Mouse (Mus musculus): Measurements from ENCODE around the gene Zfp992. TPM values are rescaled to one million over a fixed set of nuclear protein-coding genes. Genes with fewer than 3 reads are reported as not detected.
"Not testable (repeated sequence)": the region's sequence is repeated elsewhere in the genome, so short reads cannot be mapped to it uniquely, and the experiment has no call there.

The Zfp992 gene
- total RNA-seq, 1 experiment from 2014 or later = 17.4 TPM

GRCm38 (mm10) chr4:146501727-146502126 is 52.9 kb downstream of the Zfp992 start, which contains the start of gene Zfp981:
Gene Zfp981 (plus strand): TSS chr4:146502027.
- not testable (repeated sequence) for ATAC-seq (replicated peaks; ENCODE audit: insufficient number of reproducible peaks, low FRiP score, low TSS enrichment, poor library complexity, severe bottlenecking)

- not testable (repeated sequence) for ATAC-seq (replicated peaks; ENCODE audit: insufficient number of reproducible peaks, low FRiP score, low TSS enrichment, poor library complexity, severe bottlenecking)
Observed at GRCm38 (mm10) chr4:146509029-146509428, 60.2 kb downstream of the Zfp992 start.

- not testable (repeated sequence) for ATAC-seq (replicated peaks; ENCODE audit: insufficient number of reproducible peaks, low FRiP score, low TSS enrichment, poor library complexity, severe bottlenecking)
Observed at GRCm38 (mm10) chr4:146511871-146512270, 63.0 kb downstream of the Zfp992 start.

- no peak for ATAC-seq (replicated peaks; ENCODE audit: insufficient number of reproducible peaks, low FRiP score, low TSS enrichment, poor library complexity, severe bottlenecking)
Observed at GRCm38 (mm10) chr4:146516474-146516873, 67.7 kb downstream of the Zfp992 start.

GRCm38 (mm10) chr4:146517150-146517549 is 68.3 kb downstream of the Zfp992 start:
- not testable (repeated sequence) for ATAC-seq (replicated peaks; ENCODE audit: insufficient number of reproducible peaks, low FRiP score, low TSS enrichment, poor library complexity, severe bottlenecking)

Other genes with a start within 250 kb of the Zfp992 start
- gene Zfp981, start 53.0 kb downstream of the Zfp992 start, total RNA-seq (2017) = not detected in 3 replicates
- 11.5 to 15.5 TPM (median 12.1 TPM) in 3 replicates for gene Zfp993, start 161.9 kb downstream of the Zfp992 start, total RNA-seq (2017)

Data from monocyte, adult 5-6 weeks (primary cell).